Mouse (Mus musculus) cortical plate, adult 2 months (tissue): ENCODE results near the gene Lrfn1.

ENCODE experiments used
- CTCF ChIP-seq: fragments of 200-500 bp; IDR thresholded peaks from 2 replicates; pipeline ENCODE4 v1.5.1; 2011; ENCODE audit warnings: mild to moderate bottlenecking, control low read depth, low read length; ENCODE audit not compliant: insufficient read depth; ENCODE audit errors: extremely low read depth
- POLR2A ChIP-seq: fragments of 200-500 bp; IDR thresholded peaks from 2 replicates; pipeline ENCODE4 v1.6.1; 2011; ENCODE audit warnings: mild to moderate bottlenecking, low read length, control low read depth; ENCODE audit not compliant: insufficient read depth; ENCODE audit errors: extremely low read depth

DNA sequence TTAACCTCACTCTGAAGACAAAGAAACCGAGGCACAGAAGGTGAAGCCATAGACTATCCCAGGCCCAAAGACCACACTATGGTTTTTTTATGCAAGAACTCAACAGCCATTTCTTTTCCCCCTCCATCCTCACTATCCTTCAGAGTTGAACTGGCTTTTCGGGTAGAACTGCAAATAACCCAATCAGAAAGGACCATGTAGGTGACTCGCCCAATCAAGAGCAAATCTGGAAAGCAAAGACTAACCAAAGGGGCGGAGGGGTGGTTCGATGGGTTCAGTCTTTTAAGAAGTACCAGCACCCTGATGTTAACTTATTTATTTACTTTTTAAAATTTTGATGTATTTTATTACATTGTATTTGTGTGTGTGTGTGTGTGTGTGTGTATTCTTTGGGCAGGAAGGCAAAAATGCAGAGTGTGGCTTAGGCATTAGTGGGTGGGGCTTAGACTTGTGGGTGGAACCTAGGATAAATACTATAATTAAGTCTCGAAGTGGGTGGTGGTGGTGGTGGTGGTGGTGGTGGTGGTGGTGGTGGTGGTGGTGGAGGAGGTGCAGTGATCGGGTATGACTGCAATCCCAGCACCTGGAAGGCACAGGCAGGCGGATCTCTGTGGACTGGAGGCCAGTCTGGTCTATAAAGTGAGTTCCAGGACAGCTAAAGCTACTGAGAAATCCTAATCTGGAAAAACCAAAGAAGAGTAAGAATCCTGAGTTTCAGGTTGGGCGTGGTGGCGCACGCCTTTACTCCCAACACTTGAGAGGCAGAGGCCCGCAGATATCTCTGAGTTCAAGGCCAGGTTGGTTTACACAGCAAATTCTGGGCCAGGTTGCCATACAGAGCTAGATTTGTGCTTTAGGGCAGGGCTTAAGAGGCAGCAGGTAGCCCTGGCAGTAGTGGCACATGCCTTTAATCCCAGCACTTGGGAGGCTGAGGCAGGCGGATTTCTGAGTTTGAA, 3.6 kb upstream of the Lrfn1 start:
- TF ChIP-seq POLR2A: no peak
- TF ChIP-seq CTCF: no peak
